Mouse (Mus musculus): ENCODE results near the gene Kctd17.

Gene Kctd17

DNA sequence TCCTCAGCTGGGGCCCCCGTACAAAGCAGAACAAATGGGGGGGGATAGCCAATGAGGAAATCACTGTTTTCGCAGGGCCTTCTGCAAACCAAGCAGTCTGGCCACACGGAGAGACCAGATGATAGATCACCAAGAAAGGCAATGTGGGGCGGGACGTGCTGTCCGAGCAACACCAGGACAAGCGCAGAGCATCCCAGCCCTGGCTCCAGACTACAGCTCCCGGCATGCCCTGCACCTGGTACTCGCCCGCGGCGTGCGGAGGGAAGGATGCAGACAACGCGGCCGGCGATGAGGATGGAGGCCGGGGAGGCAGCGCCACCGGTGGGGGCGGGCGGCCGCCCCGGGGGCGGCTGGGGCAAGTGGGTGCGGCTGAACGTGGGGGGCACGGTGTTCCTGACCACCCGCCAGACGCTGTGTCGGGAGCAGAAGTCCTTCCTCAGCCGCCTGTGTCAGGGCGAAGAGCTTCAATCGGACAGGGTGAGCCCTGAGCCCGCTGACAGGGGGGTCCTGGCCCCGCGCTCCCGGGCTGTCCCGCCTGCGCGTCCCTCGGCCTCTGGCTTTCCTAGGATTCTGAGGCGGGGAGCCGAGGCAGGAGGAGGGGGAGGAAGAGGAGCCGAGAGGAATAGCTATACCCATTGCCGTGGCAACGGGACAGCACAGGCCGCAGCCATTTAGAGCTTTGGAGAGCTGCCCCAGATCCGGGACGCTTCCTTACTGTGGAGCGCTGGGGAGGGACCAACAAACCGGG lies at the start of gene Kctd17:
TSS of gene Kctd17 (plus strand) at position 174 of the 748 bp plus-strand sequence.
- DNase-seq = peak; percentile 70

DNA sequence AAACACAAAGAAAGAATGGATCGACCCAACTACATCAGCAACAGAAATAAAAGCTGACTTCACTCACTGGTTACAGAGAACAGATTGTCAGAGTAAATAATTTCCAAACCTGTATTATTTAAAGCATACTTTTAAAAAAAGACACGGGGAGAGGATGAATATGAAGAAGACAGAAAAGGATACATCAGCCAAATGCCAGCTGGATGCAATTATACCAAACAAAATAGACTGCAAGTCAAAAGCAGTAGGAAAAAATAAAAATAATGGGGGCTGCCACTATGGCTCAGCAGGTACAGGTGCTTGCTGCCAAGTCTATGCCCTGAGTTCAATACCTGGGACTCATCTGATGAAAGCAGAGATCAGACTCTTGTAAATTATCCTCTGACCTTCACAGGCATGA lies 48.2 kb upstream of the Kctd17 start:
- no peak for DNase-seq

DNA sequence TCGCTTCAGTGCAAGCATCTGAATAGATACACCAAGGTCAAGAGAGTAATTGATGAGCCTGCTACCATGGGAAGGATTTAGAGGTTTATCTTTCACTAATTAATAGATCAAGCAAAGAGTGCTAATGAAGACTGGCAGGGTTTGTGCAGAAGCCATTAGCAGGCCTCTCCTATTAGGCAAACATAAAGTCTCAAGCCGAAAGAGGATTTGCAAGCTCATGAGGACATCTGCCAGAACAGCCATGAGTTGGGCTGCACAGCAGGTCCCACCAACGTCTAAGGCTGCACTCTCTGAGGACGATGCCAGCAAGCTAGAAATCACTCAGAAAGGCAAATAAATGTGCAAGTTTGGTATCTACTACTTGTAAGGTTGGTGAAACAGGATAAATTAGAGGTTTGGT lies 47.6 kb upstream of the Kctd17 start:
- DNase-seq = no peak

DNA sequence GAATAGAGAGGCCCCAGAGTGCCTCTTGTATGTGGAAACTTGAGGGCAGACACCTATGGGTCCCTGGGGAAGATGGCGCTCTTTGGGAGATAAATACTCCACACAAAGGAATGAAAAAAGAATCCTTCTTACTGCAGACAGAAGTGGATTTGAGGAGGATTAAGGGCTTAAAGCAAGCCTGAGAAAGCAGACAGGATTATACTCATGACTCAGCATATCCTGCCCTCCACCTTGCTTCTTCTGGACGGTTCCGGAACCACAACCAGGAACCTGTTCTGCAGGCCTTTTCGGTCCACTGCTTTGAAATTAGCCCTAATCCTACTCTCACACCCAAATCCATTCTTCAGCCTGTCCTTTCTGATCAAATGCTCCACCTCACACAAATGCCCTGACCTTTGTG lies 46.2 kb upstream of the Kctd17 start:
- peak; percentile 29 for DNase-seq

DNA sequence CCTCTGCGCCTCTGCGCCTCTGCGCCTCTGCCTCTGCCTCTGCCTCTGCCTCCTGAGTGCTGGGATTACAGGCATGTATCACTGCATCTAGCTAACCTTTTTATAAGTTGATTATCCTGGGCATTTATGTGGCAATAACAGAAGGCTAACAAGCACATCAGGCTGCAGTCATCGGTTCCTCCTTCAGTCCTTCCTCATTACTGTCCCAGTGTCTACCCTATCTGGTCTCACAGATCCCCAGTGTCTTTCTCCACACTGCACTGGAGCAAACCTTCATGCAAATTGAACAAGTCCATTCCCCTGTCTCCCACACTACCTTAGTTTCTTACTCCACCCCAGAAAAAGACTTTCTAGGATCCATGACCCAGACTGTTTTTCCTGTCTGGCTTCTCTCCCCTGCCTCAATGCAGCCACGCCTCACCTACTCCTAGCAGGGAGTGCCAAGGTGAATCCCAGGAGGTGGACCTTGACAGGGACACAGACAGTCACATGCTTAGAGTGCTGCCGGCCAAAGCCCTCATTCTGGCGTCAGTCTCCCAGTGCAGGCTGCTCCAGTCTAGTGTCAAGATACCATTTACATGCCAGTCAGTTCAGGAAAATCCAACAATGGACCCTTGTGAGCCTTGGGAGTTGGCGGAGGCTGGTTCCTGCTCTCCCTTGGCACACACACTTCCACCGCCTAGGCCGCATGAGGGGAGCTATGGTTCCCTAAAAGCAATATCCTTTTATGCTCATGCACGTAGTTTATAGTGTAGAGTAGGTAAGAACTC lies 44.7 kb upstream of the Kctd17 start:
- peak; percentile 86 for DNase-seq

DNA sequence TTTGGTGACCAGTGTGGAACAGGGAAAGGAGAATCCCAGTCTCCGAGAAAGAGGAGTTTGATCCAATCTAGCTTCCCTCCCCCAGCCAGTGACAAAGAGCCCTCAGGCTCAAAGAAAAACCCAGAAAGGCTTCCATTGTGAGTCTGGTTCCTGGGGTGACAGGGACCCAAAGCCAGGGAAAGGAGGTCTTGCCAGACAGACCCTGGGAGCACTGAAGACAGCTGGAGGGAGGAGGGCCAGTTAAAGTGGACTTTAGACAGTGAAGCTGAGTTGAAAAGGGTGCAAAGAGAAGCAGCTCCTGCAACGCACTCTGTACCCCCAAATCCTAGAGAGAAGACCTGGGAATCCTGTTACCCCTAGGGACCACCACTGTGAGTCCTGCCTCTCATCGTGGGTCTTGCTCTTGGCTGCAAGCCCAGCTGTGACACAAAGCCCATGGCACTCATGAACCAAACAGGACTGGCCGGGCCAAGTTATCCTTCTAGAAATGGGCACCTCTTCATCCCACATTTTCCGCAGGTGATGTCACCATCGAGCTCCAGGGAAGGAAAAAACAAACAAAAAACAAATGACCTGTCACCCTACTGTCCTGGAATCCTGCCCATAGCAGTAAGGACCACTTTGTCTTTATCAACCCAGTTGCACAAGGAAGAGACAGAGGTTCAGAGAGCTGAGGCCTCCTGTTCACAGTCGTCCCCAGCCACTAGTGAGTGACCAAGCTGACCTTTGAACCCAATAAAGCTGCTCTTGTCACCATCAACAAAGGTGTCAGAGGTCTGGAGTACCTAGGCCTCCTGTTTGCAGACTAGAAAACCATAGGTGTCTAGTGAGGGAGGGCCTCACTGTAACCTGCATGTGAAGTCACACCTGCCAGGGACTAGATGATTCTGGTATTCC lies 43.9 kb upstream of the Kctd17 start:
- peak; percentile 28 for DNase-seq

DNA sequence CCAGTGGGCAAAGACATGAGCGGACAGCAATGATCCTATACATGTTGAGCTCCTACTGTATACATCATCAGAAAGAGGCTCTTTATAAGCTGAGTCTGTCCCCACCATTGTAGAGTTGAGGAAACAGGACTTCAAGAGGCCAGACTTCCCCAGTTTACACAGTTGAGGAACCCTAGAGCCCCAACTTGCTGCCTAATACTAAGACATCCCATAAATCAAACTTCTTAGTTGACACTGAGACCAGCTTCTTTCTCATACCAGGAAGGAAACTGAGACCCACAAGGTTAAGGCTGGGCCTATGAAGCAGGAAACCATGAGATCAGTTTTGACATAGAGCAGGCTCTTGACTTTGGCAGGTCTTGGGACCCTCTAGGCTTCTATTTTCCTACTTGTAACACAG lies 42.8 kb upstream of the Kctd17 start:
- DNase-seq = no peak

DNA sequence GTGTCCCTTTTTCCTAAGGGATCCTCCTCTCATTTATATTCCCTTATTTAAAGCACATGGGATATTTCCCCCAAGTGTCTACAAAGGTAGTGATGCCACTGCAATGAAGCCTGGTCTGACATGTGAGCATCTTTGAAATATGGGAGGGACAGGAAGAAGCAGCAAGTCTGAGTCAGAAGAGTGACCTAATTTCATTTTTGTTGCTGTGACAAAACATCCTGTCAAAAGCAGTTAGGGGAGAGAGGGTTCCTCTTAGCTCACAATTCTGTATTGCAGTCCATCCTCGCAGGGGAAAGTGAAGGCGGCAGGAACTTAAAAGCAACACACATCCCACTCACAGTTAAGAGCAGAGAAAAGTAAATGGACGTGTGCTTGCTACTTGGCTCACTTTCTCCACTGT lies 37.5 kb upstream of the Kctd17 start:
- no peak for DNase-seq

DNA sequence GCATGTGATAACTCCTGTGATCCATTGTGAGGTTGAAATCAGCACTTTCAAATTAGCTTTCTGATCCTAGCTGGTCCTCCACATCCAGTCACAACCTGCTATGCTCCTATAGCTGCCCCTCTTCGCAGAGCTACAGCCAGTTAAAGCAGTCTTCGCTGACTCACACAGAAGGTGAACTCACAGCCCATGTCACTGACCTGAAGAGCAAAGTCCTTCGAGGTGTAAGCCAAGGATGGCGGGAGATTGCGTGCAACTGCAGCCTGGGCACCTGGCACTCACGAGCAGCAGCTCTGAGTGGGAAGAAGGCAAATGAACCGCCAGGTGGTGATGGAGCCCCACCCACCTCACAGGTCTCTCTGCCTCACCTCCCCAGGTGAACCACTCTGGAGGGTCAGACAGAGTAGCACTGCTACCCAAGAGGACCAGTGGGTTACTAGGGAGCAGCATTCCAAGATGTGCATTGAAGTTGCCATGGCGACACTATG lies 32.8 kb upstream of the Kctd17 start, which contains the start of gene Tex33:
TSS of gene Tex33 (minus strand) at position 435 of the 485 bp plus-strand sequence.
- peak; percentile 71 for DNase-seq

DNA sequence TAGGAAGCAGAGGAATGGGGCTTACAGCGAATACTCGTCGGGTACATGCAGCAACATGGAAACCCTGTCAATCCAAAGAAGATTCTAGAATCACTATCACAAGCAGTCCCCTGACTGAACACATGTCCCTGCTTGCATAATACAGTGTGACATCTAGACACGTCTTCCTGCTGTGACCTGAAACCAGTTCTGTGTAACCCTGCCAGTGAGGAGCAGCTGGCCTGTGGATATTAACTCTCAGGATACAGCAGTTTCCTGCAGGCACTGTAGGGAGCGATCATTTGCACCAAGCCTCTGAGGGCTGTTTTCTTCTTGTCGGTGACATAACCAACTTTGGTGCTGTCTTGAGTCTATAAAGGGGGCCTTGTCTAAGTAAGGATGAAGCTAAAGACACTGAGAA lies 27.0 kb upstream of the Kctd17 start:
- no peak for DNase-seq

DNA sequence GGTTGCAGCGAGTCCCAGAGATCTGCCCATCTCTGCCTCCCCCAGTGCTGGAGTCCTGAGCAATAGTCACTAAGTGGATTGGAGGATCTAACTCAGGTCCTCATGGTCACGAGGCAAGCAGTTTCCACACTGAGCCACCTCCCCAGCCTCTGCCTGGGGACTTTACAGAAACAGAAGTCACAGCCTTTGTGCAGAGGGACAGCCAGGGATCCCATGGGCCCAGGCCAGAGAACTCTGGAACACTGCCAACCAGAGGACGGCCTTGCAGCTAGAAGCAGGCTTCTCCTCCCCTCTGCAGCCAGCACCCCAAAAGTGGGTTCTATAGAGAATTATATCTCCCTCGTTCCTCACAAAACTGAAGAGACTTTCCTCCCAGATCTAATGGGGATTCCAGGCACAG lies 26.4 kb upstream of the Kctd17 start:
- peak; percentile 80 for DNase-seq

DNA sequence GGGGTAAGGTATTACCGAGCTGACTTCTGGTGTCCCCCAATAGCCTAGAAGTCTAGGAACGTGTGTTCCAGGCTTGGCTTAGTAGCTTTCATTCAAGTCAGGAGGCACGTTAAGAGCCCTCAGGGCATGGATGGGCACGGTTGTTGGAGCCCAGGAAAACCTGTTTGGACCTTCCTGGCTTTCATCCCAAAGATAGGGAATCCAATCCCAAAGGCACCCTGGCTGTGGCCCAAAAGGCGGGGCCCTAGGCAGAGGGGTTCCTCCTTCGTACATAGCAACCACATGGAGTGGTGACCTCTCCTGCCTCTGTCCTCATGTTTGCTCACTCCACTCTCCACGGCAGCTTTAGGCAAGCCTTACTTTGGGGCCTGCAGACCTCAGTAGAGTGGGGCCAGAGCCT lies 25.9 kb upstream of the Kctd17 start:
- peak; percentile 67 for DNase-seq

DNA sequence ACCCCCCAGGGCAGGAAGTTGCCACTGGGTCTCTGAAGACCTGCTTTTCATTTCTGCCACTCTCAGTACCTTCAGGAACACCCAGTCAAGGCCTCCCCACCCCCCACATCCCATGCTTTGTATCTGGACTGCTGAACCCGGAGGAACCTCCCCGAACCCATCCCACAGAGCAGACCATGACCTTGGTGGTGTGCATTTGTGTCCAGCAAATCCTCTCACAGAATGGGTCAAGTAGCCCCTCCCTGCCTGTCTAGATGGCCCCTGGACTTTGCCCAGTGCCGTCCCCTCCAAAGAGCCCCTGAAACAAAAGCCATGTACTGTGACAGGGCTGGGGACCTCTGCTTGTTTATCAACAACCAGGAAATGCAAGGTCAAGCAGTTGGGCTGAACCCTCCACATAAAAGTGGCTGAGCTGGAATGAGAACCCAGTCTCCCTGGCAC lies 25.0 kb upstream of the Kctd17 start:
- DNase-seq = peak; percentile 93

DNA sequence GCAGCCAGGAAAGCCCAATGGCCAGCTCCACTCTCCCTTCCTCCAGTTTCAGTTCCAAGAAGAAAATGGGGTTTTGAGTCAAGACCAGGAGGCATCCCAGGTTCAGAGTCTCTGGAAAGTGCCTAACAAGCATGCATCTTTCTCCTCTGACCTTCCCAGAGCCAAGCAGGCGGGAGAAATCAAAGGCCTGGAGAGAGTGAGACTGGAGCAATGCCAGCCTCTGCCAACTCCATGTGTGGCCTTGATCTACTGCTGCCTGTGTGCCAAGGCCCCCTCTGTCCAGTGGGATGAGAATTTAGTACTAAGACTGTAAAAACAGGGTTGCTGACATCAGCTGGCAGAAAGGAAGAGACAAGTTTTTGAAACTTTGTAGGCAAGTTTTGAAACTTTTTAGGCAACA lies 24.5 kb upstream of the Kctd17 start:
- DNase-seq = peak; percentile 90

DNA sequence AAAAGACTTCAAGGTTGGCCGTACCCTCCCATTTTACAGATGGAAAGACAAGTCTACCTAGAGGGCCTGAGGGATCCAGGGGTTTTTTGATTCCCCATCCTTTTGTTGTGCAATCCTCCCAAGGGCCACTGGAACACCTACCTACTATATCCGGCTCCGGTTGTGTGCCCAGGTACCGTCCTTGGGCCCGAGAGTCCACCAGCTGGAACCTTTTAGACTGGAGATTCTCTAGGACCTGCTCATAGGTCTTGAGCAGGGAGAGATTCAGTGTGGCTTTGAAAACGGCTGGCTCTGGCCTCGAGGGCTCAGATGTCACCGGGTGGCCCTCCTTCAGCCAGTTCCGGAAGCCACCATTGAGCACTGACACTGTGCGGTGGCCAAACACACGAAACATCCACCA lies 23.3 kb upstream of the Kctd17 start:
- no peak for DNase-seq

DNA sequence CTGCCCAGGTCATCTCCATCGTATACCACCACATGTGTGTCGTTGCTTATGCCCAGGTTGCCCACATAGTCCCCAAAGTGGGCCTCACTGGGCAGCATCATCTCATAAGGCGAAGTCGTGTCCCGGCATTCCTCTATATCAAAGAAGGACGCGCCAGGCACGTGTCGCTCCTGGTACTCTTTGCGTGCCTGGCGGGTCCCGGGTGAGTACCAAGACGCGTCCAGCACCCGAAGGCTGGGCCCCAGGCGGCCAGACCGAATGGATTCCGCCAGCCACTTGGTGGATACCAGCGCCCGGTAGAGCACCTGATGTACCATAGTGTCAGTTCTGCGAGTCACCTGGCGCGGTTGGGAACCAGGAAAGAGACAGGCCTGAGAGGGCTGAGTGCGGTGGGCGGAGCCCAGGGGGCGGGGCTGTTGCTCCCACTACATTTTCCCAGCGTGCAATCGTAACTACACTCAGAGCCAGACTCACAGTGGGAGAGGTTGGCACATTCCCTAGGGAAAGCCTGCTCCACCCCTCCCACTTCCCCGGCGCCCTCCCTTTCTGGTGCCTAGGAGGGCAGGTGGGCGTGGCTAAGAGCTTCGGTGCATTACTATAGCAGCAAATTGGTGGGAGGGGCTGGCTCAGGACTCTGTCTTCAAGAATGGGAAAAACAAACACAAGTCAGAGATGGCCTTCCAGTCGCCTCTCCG lies 22.7 kb upstream of the Kctd17 start, which contains the start of gene Tst:
TSS of gene Tst (minus strand) at position 391 of the 695 bp plus-strand sequence.
- DNase-seq = peak; percentile 99

DNA sequence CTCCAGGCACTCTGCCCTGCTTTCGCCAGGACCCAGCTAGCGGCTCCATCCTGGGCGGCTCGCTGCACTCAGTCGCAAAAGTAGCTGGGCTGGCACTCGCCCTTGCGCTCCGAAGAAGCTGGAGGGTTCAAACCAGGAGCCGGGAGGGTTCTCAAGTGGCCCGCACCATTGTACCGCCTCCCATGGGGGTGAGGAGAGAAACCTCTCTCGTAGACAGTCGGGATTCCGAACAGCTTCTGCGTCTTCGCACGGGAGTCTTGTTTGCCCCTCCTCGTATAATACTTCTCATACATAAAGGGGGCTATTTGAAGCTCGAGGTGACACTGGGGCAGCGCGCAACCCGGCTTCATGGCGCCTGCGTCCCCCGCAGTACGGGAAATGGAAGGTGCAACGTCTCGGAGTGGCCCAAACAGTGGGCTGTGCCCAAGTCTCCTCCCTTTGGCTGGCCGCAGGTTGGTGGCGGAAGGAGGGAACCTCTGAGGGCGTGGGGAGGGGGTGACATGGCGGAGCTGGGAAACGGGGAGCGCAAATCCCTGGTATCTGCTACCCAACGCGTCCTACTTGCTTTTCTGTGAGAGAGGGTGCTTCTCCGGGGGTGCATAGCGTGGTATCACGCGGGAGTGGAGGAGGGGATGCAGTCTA lies 21.9 kb upstream of the Kctd17 start, which contains the start of gene Mpst:
TSS of gene Mpst (plus strand) at position 124 of the 642 bp plus-strand sequence.
- DNase-seq = peak; percentile 95

DNA sequence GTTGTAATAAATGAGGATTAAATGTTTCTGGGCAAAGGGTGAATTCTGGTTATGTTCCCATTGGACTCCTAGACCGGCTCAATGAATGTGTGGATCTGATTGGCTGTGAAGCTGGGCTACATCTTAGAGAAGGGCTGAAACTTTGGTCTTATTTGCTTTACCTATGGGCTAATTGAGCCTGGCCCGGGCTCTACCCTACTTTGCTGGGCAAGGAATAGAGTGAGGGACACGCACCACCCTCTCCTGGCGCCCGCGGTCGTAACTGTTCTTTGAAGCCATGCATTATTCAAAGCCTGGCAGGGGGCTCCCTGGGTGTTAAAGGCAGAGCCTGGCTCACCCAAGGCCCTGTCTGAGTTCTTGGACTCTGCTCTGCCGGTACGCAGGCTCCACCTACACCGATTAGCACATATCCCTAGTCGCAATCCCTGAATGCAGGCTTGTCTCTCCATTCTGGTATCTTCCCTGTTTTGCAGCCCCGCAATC lies 18.8 kb upstream of the Kctd17 start:
- peak; percentile 83 for DNase-seq

DNA sequence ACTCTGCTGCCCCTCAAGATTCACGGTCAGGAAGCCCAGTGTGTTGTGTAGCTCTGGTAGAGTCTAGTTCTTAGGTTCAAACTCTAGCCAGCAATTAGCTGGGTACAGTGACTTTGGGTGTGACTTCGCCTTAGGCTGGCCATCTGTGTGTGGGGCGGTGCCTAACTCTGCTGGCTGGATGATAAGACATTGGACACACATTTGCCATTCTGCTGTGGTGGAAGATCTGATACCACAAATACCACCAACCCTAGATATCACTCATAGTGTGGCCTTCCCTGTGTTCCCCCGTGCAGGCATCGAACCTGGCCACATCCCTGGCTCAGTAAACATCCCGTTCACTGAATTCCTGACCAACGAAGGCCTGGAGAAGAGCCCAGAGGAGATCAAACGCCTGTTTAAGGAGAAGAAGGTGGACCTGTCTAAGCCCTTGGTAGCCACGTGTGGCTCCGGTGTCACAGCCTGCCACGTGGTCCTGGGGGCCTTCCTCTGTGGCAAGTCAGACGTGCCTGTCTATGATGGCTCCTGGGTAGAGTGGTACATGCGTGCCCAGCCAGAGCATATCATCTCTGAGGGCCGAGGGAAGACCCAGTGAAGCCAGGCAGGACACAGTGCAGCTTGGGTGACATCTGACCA lies 15.2 kb upstream of the Kctd17 start:
- DNase-seq = no peak

DNA sequence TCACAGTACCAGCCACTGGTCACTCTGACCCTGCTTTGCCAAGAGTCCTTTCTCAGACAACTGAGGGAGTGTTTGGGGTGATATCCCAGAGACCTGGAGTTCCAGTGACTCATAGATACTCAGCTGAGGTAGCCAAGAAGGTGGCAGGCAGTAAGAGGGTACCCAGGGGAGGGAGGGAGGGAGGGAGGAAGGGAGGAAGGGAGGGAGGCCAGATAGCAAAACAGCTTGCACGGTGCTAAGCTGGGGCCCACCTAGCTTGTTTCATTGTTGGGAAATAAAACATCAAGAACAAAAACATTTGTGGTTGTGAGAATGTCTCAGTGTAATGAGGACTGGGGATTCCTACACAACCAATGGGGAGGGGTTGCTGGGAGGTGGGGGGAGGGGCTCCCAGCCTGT lies 14.6 kb upstream of the Kctd17 start:
- DNase-seq = no peak

DNA sequence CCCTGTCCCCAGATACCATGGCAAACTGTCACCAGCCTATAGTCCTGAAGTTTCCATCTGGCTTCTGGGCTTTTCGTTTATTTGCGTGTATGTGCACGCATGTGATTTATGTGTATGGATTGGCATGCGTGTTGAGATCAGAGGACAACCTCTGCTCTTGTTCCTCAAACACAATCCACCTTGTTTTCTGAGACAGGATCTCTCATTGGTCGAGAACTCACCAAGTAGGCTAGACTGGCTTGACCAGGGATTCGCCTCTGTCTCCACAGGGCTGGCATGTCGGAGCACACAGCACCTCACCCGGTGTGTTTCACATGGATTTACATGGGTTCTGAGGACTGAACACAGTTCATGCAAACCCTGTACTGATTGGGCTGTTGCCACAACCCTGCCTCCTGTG lies 14.2 kb upstream of the Kctd17 start:
- DNase-seq = no peak
